Mouse (Mus musculus) forebrain, embryonic 16.5 days (tissue): ENCODE measurements around the gene Nfkb1. TPM values are rescaled to one million over a fixed set of nuclear protein-coding genes. Genes with fewer than 3 reads are reported as not detected.

Experiments used
- ATAC-seq: fragments of 200-750 bp; cut with Nextera tagmentation; 2 replicates; pipeline ENCODE4 v1.8.0; 2017; ENCODE audit warnings: mild to moderate bottlenecking, moderate library complexity
- H3K27ac ChIP-seq: fragments of 300-500 bp; sonication (generic); 2 replicates; pipeline ENCODE4 v1.5.1; 2014; ENCODE audit warnings: low read length, control low read depth
- H3K27me3 ChIP-seq: fragments of 300-500 bp; sonication (generic); replicated peaks from 2 replicates; pipeline ENCODE4 v1.6.1; 2014; ENCODE audit warnings: low read length; ENCODE audit not compliant: control insufficient read depth, insufficient read depth
- H3K36me3 ChIP-seq: fragments of 300-500 bp; sonication (generic); 2 replicates; pipeline ENCODE4 v1.6.1; 2014; ENCODE audit not compliant: control insufficient read depth, insufficient read depth
- H3K4me1 ChIP-seq: fragments of 300-500 bp; sonication (generic); replicated peaks from 2 replicates; pipeline ENCODE4 v1.6.1; 2014; ENCODE audit warnings: low read length; ENCODE audit not compliant: control insufficient read depth, insufficient read depth
- H3K4me2 ChIP-seq: fragments of 300-500 bp; sonication (generic); 2 replicates; pipeline ENCODE4 v1.6.1; 2014; ENCODE audit warnings: mild to moderate bottlenecking, low read length, control low read depth
- H3K4me3 ChIP-seq: fragments of 300-500 bp; sonication (generic); replicated peaks from 2 replicates; pipeline ENCODE4 v1.5.1; 2014; ENCODE audit warnings: mild to moderate bottlenecking, low read length, control low read depth
- H3K9ac ChIP-seq: fragments of 300-500 bp; sonication (generic); replicated peaks from 2 replicates; pipeline ENCODE4 v1.6.1; 2014; ENCODE audit warnings: low read depth, low read length, control low read depth
- H3K9me3 ChIP-seq: fragments of 300-500 bp; sonication (generic); 2 replicates; pipeline ENCODE4 v1.6.1; 2016; ENCODE audit warnings: low read length; ENCODE audit not compliant: control insufficient read depth
- WGBS: fragments of 180-500 bp; shearing (Covaris S2); extraction: QIAGEN DNeasy Blood & Tissue Kit; methylation state at CpG from one replicate; pipeline ENCODE4 v1.1.7; 2014; 5-methylcytosine and 5-hydroxymethylcytosine counted together
- polyA plus RNA-seq: library from polyadenylated mRNA; unstranded; fragments of >200 nt; fragmentation: Nextera tagmentation; extraction: Ambion mirVana; gene quantifications from 2 replicates; pipeline ENCODE4 v1.2.1, GENCODE M21; 2015

The Nfkb1 gene
- polyA plus RNA-seq, 1 experiment from 2014 or later: 7.1 TPM

DNA sequence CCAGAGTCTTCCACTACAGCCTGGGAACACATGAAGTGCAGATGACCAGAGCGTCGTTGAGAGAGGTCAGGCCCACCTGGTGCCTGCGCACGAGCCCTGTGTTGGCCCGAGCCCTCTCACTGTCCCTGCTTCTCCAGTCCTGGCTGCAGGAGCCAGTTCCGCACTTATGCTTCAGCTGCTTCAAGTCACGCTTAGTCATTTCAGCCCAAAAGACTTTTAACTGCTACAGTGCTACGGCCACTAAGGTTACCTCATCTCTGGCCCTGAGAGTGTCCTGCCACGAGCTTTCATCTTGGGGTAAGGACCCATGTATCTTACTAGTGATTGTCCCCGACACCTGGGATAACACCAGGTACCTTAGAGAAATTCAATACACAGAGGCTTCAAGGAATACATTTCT, 36.0 kb upstream of the Nfkb1 start:
- Histone ChIP-seq H3K9me3 (no peaks in the 10 kb centered on the region), H3K36me3 (no peaks in the 10 kb centered on the region), H3K9ac (no peak overlapping the region), H3K27ac (no peak overlapping the region), H3K4me2 (no peak overlapping the region), H3K4me1 (peaks cover 8% of the 10 kb centered on the region; the same call in 1 of the 2 replicates), H3K27me3 (no peaks in the 10 kb centered on the region), H3K4me3 (no peak overlapping the region)
- 92% methylated on average over 10 of the region's 10 CpGs for WGBS
- ATAC-seq: no peak

- Histone ChIP-seq H3K27ac (no peak overlapping the region), H3K36me3 (no peaks in the 10 kb centered on the region), H3K4me3 (no peak overlapping the region), H3K27me3 (no peaks in the 10 kb centered on the region), H3K4me1 (peaks cover 8% of the 10 kb centered on the region; the same call in 1 of the 2 replicates), H3K4me2 (no peak overlapping the region), H3K9ac (no peak overlapping the region), H3K9me3 (no peaks in the 10 kb centered on the region)
- whole genome bisulfite sequencing: 85% methylated on average over 7 of the region's 7 CpGs
- ATAC-seq: no peak
Measured at GRCm38 (mm10) chr3:135726521-135727275, 35.4 kb upstream of the Nfkb1 start.

DNA sequence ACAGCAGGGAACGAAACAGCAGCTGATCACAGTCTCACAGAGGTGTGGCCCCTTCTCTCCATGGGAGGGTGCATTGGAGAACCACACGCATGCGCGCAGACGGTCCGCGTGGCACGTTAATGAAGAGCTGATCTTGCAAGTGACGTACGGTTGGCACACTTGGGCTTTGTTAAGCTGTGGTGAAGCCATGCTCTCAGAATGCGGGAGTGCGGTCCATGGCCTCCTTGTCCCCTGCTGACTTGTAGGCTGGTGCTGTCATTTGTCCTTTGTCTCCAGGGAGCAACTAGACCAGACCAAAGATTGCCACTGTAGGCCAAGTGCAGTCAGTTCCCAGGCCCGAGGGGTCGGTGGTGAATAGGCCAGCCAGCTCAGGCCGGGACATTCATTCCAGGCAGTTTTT, 34.7 kb upstream of the Nfkb1 start:
- Histone ChIP-seq H3K4me2 (no peak overlapping the region), H3K9me3 (no peaks in the 10 kb centered on the region), H3K36me3 (no peaks in the 10 kb centered on the region), H3K9ac (no peak overlapping the region), H3K27me3 (no peaks in the 10 kb centered on the region), H3K4me3 (no peak overlapping the region), H3K27ac (no peak overlapping the region), H3K4me1 (peaks cover 8% of the 10 kb centered on the region; the same call in 1 of the 2 replicates)
- no peak for ATAC-seq
- WGBS: 78% methylated on average over 15 of the region's 15 CpGs

- no peaks in the 10 kb centered on the region for H3K4me1 ChIP-seq
- H3K4me2 ChIP-seq: no peak overlapping the region
- no peaks in the 10 kb centered on the region for H3K27me3 ChIP-seq
- WGBS: 82% methylated on average over 2 of the region's 2 CpGs
- no peak for ATAC-seq
- no peak overlapping the region for H3K4me3 ChIP-seq
- H3K36me3 ChIP-seq: no peaks in the 10 kb centered on the region
- no peak overlapping the region for H3K27ac ChIP-seq
- H3K9ac ChIP-seq: no peak overlapping the region
- H3K9me3 ChIP-seq: no peaks in the 10 kb centered on the region
Measured at GRCm38 (mm10) chr3:135722104-135722503, 30.8 kb upstream of the Nfkb1 start.

GRCm38 (mm10) chr3:135719969-135720368, 28.6 kb upstream of the Nfkb1 start:
- H3K4me2 ChIP-seq: no peak overlapping the region
- WGBS: 93% methylated on average over 3 of the region's 3 CpGs

GRCm38 (mm10) chr3:135719179-135719532, 27.8 kb upstream of the Nfkb1 start:
- Histone ChIP-seq H3K9ac (no peak overlapping the region), H3K4me3 (no peak overlapping the region), H3K4me2 (no peak overlapping the region), H3K36me3 (no peaks in the 10 kb centered on the region), H3K27ac (no peak overlapping the region), H3K4me1 (no peaks in the 10 kb centered on the region), H3K27me3 (no peaks in the 10 kb centered on the region), H3K9me3 (no peaks in the 10 kb centered on the region)
- no peak for ATAC-seq
- WGBS: 89% methylated on average over 6 of the region's 6 CpGs

More at GRCm38 (mm10) chr3:135719969-135720368, 28.6 kb upstream of the Nfkb1 start:
- no peak for ATAC-seq
- Histone ChIP-seq H3K9ac (no peak overlapping the region), H3K4me1 (no peaks in the 10 kb centered on the region), H3K36me3 (no peaks in the 10 kb centered on the region), H3K27me3 (no peaks in the 10 kb centered on the region), H3K4me3 (no peak overlapping the region), H3K27ac (no peak overlapping the region), H3K9me3 (no peaks in the 10 kb centered on the region)

DNA sequence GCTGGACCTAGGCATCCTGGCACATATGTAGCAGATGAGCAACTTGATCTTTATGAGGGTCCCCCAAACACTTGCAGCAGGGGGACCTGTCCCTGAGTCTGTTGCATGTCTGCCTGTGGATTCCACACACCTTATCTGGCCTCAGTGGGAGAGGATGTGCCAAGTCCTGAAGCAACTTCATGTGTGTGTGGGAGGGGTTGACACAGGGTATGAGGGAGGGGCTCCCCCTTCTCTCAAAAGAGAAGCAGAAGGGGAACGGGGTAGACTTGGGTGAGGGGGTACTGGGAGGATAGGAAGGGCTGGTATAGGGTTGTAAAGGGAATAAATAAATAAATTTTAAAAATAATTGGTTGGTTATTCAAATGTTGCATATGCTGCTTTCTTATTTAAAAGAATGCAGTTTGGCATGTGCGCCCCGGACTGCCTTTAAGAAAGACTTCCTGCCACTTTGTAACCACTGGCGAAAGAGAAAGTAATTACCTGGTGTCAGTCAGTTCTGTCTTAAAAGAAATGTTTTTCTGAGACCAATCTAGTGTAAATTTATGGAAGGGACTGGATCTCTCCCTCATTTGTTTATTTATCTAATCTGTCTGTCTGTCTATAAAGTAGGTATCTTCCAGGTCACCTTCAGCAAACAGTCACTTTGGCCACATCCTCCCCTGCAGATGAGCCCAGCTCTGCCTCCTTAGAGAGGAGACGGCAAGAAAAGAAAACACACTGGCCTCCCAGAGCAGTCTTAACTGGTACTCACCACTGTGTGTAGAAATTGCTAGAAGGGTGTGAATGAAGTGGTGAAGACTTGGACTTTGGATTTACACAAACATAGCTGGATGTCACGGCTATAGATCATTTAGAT, 27.2 kb upstream of the Nfkb1 start:
- no peak for ATAC-seq
- H3K4me2 ChIP-seq: no peak overlapping the region
- no peak overlapping the region for H3K4me3 ChIP-seq
- H3K36me3 ChIP-seq: no peaks in the 10 kb centered on the region
- no peak overlapping the region for H3K27ac ChIP-seq
- 77% methylated on average over 6 of the region's 6 CpGs for WGBS
- H3K27me3 ChIP-seq: no peaks in the 10 kb centered on the region
- no peak overlapping the region for H3K9ac ChIP-seq
- no peaks in the 10 kb centered on the region for H3K9me3 ChIP-seq
- H3K4me1 ChIP-seq: no peaks in the 10 kb centered on the region

- Histone ChIP-seq H3K27me3 (no peaks in the 10 kb centered on the region), H3K9me3 (no peaks in the 10 kb centered on the region), H3K4me1 (no peaks in the 10 kb centered on the region), H3K27ac (no peak overlapping the region), H3K4me3 (no peak overlapping the region), H3K9ac (no peak overlapping the region), H3K4me2 (no peak overlapping the region), H3K36me3 (no peaks in the 10 kb centered on the region)
- WGBS: 44% methylated on average over 4 of the region's 4 CpGs
- no peak for ATAC-seq
Measured at GRCm38 (mm10) chr3:135713016-135713950, 21.9 kb upstream of the Nfkb1 start.

- Histone ChIP-seq H3K9ac (no peak overlapping the region), H3K27me3 (no peaks in the 10 kb centered on the region), H3K27ac (no peak overlapping the region), H3K9me3 (no peaks in the 10 kb centered on the region), H3K4me1 (no peaks in the 10 kb centered on the region), H3K36me3 (no peaks in the 10 kb centered on the region), H3K4me3 (no peak overlapping the region), H3K4me2 (no peak overlapping the region)
- 94% methylated on average over 4 of the region's 4 CpGs for WGBS
- no peak for ATAC-seq
Measured at GRCm38 (mm10) chr3:135711613-135712012, 20.3 kb upstream of the Nfkb1 start.
